Mouse (Mus musculus) right cerebral cortex, postnatal 25 days (tissue): ENCODE data around the gene Nt5c1b.
A peak's percentile ranks its signal among the peaks of the same experiment; 100 is the strongest.

Experiments used
- DNase-seq: peaks from one replicate; pipeline ENCODE4 v3.0.0; 2022

The Nt5c1b gene

GRCm38 (mm10) chr12:10369673-10370072, at the start of gene Nt5c1b:
Gene Nt5c1b, plus strand, starts transcription at chr12:10369973.
- no peak for DNase-seq

DNA sequence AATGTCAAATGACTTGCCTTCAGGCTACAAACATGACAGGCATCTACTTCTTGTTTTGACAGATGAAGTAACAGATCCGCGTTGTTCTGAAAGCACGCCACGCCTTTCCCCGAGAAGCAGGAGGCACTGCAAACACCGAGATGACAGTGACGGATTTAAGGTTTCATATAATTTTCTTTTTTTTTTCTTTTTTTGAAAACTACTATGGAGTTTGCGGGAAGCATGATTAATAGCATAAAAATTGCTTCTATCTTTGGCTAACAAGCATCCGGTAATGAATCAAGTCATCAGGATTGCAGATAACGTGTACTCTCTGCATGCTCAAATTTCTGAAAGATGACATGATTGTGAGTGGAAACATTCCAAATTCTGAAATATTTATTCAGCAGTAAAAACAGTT, 42.1 kb upstream of the Nt5c1b start:
- DNase-seq, result no peak

- no peak for DNase-seq
These were observed 40.3 kb upstream of the Nt5c1b start for GRCm38 (mm10) chr12:10329460-10329859.

DNA sequence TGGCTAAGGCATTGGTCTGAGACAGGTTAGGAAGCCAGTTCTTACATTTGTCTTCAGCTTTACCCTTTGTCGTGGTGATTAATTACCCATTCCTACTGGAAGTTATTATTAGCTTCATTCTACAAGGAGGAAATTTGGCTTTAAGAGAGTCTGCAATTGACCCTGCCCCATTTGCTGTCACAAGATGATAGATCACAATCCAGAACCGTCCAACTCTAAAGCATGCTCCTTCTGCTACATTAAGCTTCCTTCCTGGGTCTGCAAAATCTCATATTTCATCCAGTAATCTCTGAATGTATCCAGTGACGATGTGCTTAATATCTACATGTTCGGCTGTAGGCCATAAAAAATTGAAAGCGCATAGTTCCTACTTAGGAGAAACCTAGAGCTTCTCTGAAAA, 29.2 kb upstream of the Nt5c1b start:
- DNase-seq, result no peak

DNA sequence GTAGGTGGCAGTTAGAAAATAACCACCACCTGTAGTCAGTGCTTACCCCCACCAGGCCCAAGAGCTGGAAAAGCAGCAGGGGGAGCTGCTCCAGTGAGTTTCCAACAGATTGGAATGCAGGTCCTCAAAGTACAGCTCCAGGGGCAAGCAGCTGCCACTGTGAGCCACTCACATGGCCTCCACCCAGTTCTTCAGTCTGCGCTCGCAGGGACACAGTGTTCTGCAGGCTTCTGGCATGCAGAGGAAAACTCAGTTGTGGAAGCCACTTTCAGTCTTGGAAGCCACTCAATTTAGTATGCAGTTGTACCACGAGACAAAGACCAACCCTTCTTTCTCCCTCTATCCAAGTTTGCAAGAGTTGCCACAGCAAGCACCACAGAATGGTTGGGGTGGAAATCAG, 19.1 kb upstream of the Nt5c1b start:
- no peak for DNase-seq

DNA sequence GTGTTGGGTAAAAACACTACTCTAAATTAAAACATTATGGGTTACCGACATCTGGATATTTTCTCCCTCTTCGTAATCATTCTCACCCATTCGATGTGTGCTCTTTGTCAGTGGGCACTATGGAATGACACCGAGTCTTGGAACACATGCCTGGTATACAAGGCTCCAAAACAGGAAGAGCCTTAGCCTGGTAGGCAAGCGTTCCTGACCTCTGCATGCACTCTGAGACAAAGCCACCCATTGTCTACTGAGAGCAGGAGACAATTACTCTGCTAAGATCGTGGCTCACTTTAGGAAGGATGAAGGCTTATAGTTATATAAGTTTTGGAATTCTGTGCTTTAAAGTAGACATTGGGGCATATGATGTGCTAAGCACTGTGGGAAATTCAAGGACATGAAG, 12.0 kb upstream of the Nt5c1b start:
- no peak for DNase-seq

- peak; percentile 93 for DNase-seq
These were observed 21.1 kb downstream of the Nt5c1b start, which contains the start of gene Rdh14 for GRCm38 (mm10) chr12:10390671-10391441. Gene Rdh14, plus strand, starts transcription at chr12:10390772.

DNA sequence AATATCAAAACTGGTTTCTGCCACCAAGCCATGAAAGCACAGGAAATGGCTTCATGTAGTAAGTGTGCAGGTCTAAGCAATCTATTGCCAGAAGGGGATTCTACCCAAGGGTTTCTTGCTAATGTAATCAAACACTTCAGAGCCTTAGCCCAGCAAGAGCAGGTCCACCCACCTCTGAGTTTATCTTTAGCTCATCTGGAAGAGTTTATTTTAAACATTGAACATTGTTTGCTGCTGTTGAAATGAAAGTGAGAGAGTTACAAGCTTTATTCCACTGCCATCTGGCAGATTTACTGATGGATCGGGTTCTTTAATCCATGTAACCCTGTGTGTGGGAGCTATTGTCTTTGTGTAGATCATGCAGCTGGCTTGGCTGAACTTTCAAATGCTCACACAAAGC, 31.0 kb downstream of the Nt5c1b start:
- DNase-seq, result peak; percentile 9

- no peak for DNase-seq
These were observed 32.8 kb downstream of the Nt5c1b start for GRCm38 (mm10) chr12:10402421-10403115.

DNA sequence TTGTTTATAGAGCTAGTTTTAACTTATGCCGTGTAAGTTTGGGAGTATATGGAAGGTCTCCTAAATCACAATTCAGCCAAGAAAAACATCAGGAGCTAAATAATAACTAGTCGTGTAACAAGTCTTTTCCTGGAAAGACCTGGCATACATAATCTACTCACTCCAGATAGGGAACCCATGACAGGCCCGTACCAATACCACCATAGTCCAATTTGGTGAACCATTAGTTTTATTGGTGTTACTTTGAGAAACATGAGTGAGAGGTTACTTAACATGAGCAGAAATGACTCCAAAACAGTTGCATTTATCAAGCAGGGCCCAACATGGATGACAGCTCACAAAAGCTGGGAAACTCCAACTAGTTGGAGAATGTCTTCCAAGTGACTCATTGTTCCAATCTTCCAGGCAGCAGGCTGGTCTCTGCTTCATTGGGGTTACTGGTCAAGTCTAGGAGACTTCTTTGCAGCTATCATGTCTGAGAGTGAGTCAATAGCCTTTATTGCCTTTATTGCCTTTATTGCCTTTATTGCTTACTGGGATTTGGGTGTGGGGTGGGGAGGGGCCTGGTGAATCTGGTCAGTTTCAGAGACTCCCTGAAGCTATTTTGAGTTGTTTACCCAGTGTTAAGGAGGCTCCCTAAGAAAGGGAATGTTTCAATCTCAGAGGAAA, 40.9 kb downstream of the Nt5c1b start:
- DNase-seq, result no peak

DNA sequence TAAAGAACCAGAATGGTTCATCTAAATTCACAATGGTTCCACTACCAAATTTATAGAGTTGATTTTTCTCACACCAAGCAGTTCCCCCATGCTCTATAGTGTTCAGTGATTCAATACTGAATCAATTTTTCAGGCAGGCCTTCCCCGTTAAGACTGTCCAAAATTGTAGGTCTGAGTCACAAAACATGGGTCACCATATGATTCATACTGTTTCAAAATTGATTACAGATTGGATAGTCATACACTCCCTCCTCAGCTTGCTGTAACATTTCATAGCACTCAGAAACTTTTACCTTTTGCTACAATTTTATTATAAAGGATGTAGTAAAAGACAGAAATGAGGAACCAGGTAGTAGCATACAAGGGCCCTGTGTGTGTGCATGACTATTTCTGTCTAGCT, 41.7 kb downstream of the Nt5c1b start:
- no peak for DNase-seq

GRCm38 (mm10) chr12:10422347-10422746, 52.6 kb downstream of the Nt5c1b start:
- no peak for DNase-seq

DNA sequence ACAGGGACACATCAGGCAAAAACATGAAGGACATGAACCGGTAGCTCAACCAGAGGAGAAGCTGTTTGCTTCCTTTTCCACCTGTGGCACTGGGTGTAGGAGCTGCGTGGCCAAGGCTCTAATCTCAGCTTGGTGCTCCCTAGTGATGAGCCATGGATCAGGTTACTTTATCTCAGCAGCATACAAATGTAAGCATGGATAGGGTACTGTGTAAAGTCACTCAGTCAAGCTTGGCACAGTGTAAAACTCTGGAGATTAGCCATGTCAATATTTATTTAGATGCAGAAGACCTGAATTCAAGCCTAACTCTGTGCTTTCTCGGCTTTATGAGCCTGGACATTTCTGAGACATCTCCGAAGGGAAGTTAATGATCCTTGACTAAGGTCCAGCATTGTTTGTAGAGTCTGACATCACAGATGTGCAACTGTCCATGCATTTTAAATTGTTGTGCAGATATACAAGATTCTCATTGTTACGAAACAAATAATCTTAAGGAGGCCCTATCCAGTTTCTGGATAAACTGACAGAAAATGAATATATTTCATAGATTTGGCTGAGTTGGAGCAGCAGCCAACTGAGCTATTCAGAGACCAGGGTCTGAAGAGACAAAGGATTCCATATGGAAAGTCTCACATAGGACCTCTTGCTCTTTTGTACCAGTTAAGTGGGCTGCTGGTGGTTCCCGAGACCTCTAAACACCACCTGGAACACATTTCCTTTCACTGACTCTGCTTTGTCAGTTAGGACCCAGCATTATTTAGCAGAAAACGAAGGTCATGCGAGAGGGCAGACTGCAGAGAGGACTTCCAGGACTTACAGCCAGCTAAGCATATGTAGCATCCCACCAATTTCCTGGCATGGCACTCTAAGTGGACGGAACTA, 56.5 kb downstream of the Nt5c1b start:
- no peak for DNase-seq

- no peak for DNase-seq
These were observed 61.2 kb downstream of the Nt5c1b start for GRCm38 (mm10) chr12:10430999-10431398.

DNA sequence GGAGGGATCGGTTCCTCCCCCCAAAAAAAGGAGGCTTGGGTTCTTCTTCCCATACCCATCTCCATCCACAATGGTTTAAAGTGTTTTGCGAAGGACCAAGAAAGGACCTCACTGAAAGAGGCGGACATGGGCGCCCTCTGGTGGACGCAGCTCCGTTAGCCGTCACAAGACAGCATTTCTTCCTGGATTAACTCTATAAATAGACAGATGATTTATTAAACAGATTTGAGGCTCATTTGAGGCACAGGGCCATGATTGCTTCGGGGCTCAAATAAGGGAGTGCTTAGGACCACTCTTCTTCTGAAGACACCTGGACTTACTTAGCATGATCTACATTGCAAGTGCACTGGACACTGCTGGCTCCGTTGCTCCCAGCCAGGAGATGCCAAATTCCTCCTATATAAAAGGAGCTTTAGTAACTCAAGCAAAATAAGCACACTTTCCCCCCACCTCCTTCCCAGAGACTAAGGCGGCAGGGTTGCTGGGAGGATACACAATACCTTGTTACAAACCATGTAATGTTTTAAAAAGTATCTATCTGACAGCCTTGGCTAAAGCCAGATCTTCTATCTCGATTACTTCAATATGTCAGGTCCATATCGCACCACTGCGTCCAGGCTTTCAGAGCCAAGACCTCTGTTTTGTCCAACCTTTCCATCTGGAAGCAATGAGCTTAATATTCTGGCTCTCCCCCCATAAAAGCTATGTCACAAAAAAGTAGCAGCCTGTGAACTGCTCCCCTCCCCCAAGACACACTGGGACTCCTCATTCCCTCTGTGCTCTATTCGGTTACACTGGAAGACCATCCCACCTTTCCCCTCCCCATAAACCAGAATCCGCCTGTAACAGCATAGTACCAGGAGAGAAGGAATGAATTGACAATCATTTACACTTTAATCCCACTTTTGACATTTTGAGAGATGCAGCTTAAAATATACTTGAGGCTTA, 68.6 kb downstream of the Nt5c1b start:
- DNase-seq, result peak; percentile 69
